Mouse (Mus musculus) lung, postnatal 0 days (tissue): ENCODE data around the gene Fstl4.

Source experiments
- CTCF ChIP-seq: IDR thresholded peaks from 2 replicates; pipeline ENCODE4 v1.5.1; 2016; ENCODE audit warnings: antibody characterized with exemption, mild to moderate bottlenecking
- EP300 ChIP-seq: IDR thresholded peaks from 2 replicates; pipeline ENCODE4 v1.6.1; 2016; ENCODE audit warnings: antibody characterized with exemption, mild to moderate bottlenecking, control low read depth

- TF ChIP-seq CTCF (no peak), EP300 (no peak)
These were observed 151.2 kb downstream of the Fstl4 start for GRCm38 (mm10) chr11:52915648-52916047.
